Mouse (Mus musculus) WW6 (cell line): ENCODE measurements at regions not wholly inside any gene's neighbourhood (a gene's known extent, or its start where the extent isn't known, plus 50 kb on each side); places are given as distances from the start of the nearest gene placed in this dataset.
"Not testable (repeated sequence)": the region's sequence is repeated elsewhere in the genome, so short reads cannot be mapped to it uniquely, and the experiment has no call there.

Experiments
- DNase-seq: peaks from one replicate; pipeline ENCODE4 v3.0.0-alpha.2; 2013; ENCODE audit warnings: low read depth, low spot score

- DNase-seq, result not testable (repeated sequence)
These were observed 83.7 kb upstream of the Lemd2 start for GRCm38 (mm10) chr17:27287986-27288385.

DNA sequence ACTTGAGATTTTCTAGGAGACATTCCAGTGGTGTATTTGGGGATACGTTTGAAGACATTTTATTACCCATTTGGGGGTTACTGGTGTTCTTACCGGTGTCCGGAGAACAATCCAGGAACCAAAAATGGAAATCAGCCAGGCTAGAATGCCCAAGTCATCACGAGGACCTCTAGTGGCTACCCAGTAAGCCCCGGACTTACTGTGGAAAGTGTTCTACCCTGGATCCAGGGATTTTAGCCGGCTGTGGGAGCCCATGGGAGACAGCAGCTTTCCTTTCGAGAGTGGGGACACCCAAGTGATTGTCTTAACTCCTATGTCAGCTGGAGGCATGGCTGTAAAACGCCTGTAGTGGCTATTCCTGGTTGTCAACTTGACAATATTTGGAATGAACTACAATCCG is 77.0 kb upstream of the Lemd2 start:
- no peak for DNase-seq

DNA sequence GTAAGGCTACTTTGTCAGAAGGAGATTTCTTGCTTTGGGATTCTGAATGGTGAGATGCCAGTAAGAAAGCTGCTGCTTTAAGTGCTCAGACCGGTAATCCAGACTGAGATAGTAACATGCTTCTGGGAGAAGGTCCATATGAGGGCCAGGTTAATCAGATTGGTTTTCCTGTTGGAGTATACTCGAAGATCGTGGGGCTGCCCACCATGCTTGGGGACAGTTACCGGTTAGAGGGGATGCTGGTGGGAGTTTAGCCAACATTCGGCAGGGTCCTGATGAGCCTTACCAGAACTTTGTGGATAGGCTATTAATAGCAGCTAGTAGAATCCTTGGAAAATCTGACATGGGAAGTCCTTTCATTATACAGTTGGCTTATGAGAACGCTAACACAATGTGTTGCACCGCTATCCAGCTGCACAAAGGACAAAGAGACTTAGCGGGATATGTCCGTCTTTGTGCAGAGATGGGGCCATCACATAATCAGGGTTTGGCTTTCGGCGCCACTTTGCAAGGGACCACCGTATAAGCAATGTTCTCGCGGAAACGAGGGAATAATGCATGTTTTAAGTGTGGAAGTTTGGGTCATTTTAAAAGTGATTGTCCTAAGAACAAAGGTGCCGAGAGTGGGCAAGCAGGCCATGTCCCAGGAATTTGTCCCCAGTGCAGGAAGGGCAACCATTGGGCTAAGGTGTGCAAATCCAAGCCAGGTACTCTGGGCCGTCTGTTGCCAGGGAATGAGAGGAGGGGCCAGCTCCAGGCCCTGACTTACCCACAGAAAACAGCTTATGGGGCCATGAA is 75.4 kb upstream of the Lemd2 start:
- not testable (repeated sequence) for DNase-seq

DNA sequence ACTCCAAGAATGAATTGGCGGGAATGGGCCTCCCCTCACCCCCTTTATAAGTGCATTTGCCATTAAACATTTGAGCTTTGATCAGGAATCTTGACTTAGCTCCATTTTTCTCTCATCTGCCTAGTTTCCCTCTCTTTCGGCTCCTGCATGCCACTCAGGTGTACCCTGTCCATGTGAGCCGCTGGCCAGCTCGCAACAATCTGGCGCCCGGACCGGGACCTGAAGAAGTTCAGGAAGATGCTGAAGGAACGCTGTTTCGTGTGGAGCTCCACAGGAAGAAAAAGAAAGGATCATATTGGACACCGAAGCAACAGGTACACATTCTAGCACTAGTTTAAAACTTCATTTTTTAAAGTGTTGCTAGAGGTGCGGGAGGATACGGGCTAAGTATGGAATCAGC is 73.5 kb upstream of the Lemd2 start:
- DNase-seq, result not testable (repeated sequence)

DNA sequence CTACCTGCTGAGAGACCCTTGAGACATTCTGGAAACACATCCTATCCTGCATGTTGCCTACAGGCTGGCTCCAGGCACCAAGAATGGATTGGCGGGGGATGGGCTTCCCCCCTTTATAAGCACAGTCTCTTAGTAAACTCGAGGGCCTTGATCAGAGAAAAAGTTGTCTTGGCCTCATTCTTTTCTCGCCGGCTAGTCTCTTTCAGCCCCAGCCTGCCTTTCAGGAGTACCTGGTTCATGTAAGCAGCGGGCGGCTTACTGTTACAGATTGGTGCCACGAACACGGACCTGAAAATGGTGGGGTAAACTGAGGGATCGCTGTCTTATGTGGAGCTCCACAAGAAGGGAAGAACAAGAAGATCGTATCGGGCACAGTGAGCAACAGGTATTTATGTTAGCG is 67.5 kb upstream of the Lemd2 start:
- not testable (repeated sequence) for DNase-seq

DNA sequence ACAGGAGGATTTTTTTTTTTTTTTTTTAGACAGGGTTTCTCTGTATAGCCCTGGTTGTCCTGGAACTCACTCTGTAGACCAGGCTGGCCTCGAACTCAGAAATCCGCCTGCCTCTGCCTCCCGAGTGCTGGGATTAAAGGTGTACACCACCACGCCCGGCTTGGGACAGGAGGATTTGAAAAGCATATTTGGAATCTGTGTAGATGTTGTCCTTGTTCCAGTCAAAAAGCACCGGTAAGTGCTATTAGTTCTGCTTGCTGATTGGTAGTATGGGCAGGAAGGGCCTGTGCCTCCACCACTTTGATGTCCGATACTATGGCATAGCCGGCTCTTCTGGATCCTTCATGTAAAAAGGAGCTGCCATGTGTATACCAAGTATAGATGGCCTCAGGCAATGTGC is 66.5 kb upstream of the Lemd2 start:
- DNase-seq, result not testable (repeated sequence)

DNA sequence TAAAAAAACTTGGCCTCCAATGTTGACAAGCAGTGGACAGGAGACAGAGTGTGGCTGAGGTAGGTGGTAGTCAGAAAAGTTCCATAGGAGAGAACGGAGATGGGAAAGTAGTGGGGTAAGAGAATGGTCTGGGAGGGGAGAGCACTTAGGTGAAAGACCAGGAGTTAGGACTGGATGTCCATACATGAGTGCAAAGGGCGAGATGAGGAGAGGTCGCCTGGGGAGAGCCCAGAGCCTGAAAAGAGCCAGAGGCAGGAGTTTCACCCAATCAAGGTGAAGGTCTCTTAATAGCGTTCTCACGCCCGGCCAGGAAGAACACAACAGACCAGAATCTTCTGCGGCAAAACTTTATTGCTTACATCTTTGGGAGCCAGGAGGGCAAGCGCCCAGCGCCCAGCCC is 60.3 kb upstream of the Lemd2 start:
- DNase-seq, result not testable (repeated sequence)

DNA sequence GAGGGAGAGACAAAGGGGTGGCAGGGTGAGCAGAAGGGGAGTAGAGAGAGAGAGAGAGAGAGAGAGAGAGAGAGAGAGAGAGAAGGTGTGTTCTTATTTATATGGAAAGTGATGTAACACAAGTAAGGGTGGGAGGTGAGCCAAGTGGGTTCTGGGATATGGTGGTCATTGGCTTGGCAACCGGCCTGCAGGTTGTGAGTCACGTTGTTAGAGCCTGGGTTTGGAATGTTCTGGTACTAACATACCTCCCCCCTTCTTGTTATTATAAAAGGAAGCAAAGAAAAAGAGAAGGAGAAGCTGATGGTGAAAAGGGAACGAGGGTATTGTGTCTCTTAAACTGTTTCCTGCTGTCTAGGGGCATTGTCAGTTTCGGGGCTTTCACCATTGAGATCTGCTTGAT is 58.3 kb upstream of the Lemd2 start:
- DNase-seq, result no peak

DNA sequence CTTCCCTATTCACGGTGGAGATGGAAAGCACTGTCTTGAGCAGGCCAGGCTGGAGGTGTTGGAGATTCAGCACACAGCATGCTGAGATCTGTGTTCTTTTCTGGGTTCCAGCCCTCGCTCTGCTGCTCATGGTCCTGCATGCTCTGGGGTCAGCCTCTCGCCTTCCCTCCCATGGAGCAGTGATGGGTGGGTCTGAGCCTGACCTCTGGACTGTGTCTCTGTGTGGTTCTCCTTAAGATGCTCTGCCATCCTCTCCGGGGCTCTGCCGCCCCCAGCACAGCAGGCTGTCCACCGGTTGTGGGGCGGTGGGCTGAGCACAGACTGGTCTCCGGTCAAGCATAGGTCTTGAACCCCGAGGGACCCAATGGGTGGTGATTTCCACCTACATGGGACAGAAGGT is 57.7 kb upstream of the Lemd2 start:
- DNase-seq, result no peak

GRCm38 (mm10) chr17:27261251-27261650 is 57.0 kb upstream of the Lemd2 start:
- no peak for DNase-seq

- no peak for DNase-seq
These were observed 55.8 kb upstream of the Lemd2 start for GRCm38 (mm10) chr17:27260116-27260515.

DNA sequence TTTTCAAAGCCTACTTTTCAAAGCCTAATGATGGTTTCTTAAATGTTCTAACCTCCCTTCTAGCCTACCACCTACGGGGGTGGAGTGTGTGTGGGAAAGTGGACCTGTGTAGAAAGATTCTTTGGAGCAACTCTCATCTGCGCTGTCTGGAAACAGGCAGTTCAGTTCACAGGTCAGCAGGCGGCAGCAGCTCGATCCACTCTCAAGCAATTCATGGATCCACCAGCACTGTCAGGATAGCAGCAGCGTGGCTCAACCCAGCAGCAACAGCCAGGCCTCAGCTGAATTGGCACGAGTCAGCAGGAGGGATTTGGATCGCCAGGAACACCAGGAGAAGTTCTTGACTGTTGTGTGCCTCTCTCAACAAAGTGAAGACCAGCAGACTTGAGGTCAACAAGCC is 53.1 kb upstream of the Lemd2 start:
- no peak for DNase-seq

DNA sequence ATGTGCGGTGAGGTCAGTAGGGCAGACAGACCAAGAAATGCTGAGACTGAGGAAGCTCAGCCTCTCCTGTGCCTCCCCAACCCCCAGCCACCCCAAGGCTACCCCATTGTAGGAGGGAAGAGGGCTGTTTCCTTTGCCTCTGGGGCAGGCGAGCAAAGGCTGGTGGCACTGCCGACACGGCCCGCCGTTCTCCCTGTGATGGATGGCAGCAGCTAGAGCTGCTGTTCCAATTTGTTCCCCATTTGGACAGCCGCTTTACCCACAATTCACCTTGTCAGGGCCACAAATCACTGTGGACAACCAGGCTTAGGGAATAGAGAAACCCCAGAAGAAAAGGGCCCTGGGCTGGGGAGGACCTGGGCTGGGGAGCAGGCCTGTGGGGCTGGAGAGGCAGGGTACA is 51.5 kb upstream of the Lemd2 start:
- no peak for DNase-seq
